Mouse (Mus musculus): ENCODE measurements around the gene Trim38. TPM values are rescaled to one million over a fixed set of nuclear protein-coding genes. Genes with fewer than 3 reads are reported as not detected.

Gene Trim38
- polyA plus RNA-seq, 1 experiment, result not detected

DNA sequence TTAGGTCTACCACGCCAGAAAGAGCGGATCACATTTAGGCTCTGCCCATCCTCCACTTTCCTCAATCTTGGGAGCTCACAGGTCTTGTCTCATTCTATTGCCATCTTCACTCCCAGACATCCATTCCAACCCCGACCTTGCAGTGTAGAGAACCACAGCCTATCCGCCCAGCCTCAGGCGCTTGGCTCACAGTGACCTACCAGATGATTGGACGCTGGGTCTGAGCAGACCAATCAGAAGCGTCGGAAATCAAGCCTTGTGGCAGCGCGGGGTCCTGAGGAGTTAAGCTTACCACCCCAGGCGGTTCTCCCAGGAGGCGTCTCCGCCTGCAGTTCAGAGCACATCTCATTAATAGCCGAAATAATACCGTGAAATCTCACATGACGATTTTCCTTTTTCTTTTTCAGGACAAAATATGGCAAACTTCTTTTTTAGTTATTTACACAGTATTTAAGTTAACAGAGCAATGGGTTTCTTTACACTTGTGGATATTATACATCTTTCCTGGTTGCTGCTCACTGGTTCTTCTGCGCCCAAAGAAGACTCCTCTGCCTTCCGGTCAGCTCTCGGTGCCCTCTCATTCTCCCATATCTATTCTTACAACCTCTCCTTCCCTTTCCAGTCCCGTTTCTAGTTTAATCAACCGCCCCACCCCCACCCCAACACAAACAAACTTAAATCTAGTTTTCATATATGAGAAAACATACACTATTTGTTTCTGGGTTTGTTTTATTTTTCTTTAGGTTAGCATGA is 3.0 kb downstream of the Trim38 start:
- H3K36me3 ChIP-seq (replicated peaks; ENCODE audit: low read length), result no peaks in the 10 kb centered on the region
- no peaks in the 10 kb centered on the region for H3K9me3 ChIP-seq
- no peaks in the 10 kb centered on the region for H3K27me3 ChIP-seq (replicated peaks)
- peaks cover 22% of the 10 kb centered on the region for H3K4me1 ChIP-seq
- H3K4me3 ChIP-seq (replicated peaks), result no peak overlapping the region
- TF ChIP-seq GATA1 (IDR thresholded peaks at IDR 0.05; ENCODE audit: borderline replicate concordance, low read length) (no peak), FLI1 (IDR thresholded peaks at IDR 0.05; ENCODE audit: low read length) (no peak)

DNA sequence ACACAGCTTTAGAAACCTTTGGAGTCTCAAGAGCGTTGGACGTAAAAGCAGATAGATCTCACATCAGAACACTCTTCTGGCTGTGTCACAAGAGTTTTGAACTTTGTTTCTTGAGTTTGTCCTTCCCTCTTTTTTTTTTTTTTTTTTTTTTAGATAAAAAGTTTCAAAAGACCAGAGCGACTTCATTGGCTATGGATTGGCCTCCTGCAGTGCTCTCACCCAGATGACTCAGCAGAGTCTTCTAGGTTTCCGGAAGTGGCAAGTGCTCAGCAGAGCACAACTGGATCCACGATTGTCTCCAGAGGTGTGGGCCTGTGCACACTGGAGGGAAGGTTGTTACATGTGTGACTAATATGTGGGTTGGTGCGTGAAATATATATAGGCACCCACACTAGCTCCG is 8.6 kb downstream of the Trim38 start:
- no peaks in the 10 kb centered on the region for H3K36me3 ChIP-seq (replicated peaks; ENCODE audit: low read length)
- H3K4me3 ChIP-seq (replicated peaks), result no peak overlapping the region
- H3K4me1 ChIP-seq, result peaks cover 14% of the 10 kb centered on the region
- no peak for TF ChIP-seq FLI1 (IDR thresholded peaks at IDR 0.05; ENCODE audit: low read length)
- TF ChIP-seq GATA1 (IDR thresholded peaks at IDR 0.05; ENCODE audit: borderline replicate concordance, low read length), result no peak
- H3K9me3 ChIP-seq, result no peaks in the 10 kb centered on the region
- peaks cover 4% of the 10 kb centered on the region for H3K27me3 ChIP-seq (replicated peaks)

DNA sequence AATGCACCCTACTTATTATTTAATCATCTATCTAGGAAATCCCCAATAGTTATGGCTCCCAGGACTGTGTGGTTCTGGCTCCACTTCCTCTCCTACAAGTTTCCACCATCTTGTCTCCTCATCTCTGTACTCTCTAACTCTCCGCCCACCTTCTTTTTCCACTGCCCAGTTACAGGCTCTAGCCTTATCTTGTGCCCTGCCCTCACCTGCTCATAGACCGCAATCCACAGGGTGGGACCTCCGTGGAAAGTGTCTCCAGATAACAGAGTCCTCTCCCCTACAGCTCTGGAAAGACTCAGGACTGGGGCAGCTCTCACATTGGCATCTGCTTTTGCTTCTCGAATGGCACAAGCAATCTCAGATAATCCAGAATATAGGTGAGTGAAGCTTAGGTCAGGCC is 9.3 kb downstream of the Trim38 start:
- Histone ChIP-seq H3K27me3 (replicated peaks) (peaks cover 4% of the 10 kb centered on the region), H3K4me3 (replicated peaks) (no peak overlapping the region), H3K4me1 (peaks cover 14% of the 10 kb centered on the region), H3K36me3 (replicated peaks; ENCODE audit: low read length) (no peaks in the 10 kb centered on the region), H3K9me3 (no peaks in the 10 kb centered on the region)
- no peak for TF ChIP-seq FLI1 (IDR thresholded peaks at IDR 0.05; ENCODE audit: low read length)

DNA sequence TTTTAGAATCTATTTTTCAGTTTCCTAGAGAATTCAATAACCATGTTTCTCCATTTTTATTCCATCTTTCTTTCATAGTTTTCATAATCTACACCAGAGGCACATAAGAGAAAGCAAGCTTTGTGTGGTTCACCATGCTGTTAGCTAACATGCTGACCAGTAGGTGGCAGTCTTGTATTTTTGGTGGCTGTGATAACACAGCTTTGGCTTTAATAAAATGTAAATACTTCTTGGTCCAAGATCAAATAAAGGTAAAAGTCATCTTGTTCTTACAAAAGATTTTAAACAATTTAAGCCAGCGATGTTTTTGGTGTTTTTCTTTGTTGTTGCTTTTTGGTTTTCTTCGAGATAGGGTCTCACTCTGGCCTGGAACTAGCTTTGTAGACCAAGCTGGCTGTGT is 22.8 kb downstream of the Trim38 start:
- TF ChIP-seq GATA1 (IDR thresholded peaks at IDR 0.05; ENCODE audit: borderline replicate concordance, low read length) (no peak), FLI1 (IDR thresholded peaks at IDR 0.05; ENCODE audit: low read length) (no peak)
- H3K4me3 ChIP-seq (replicated peaks), result no peak overlapping the region
- no peaks in the 10 kb centered on the region for H3K36me3 ChIP-seq (replicated peaks; ENCODE audit: low read length)

DNA sequence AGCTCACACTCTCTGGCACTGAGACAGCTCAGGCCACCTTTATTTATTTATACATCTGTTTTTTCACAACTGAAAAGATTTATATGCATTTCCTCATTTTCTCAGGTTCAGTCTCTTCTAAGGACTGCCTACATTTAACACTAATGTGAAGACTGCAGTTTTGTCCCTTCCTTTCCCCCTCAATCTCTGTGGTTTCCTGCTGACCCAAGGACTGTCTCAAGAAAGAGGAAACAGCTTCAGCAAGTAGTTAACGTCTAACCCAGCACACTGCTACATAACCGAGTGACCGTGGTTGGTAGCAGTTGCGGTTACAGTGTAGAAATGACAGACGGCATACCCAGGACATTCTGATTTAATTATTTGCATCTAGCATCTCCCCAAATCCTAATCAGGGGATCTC is 29.7 kb downstream of the Trim38 start:
- TF ChIP-seq FLI1 (IDR thresholded peaks at IDR 0.05; ENCODE audit: low read length) (no peak), GATA1 (IDR thresholded peaks at IDR 0.05; ENCODE audit: borderline replicate concordance, low read length) (no peak)
- peaks cover 53% of the 10 kb centered on the region for H3K27me3 ChIP-seq (replicated peaks)
- H3K36me3 ChIP-seq (replicated peaks; ENCODE audit: low read length), result no peaks in the 10 kb centered on the region
- H3K4me3 ChIP-seq (replicated peaks), result no peak overlapping the region
- peaks cover 17% of the 10 kb centered on the region for H3K4me1 ChIP-seq
- H3K9me3 ChIP-seq, result no peaks in the 10 kb centered on the region

More for the DNA sequence above, 22.8 kb downstream of the Trim38 start:
- peaks cover 40% of the 10 kb centered on the region for H3K27me3 ChIP-seq (replicated peaks)
- peaks cover 6% of the 10 kb centered on the region; the same call in 1 of the 2 replicates for H3K9me3 ChIP-seq
- H3K4me1 ChIP-seq, result no peaks in the 10 kb centered on the region

DNA sequence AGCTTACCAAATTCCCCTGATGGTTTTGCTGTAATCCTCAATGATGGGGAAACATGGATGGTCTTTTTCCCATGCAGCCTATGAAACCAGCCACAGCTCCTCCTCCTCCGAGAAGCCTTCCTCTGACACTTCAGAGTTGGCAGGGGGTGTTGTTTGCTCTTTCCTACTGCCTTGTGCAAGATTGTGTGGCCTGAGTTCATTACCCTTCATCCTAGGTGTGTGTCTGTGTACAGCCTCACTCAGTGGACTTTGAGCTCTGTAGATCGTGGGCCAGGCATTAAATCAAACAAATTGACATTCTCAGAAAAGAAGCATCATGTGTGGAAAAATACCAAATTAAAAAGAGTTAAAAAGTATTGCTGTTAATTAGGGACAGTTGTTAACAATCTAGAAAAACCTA is 34.8 kb downstream of the Trim38 start:
- no peak overlapping the region for H3K4me3 ChIP-seq (replicated peaks)
- H3K27me3 ChIP-seq (replicated peaks), result peaks cover 45% of the 10 kb centered on the region
- TF ChIP-seq GATA1 (IDR thresholded peaks at IDR 0.05; ENCODE audit: borderline replicate concordance, low read length) (no peak), FLI1 (IDR thresholded peaks at IDR 0.05; ENCODE audit: low read length) (no peak)
- no peaks in the 10 kb centered on the region for H3K36me3 ChIP-seq (replicated peaks; ENCODE audit: low read length)
- H3K4me1 ChIP-seq, result peaks cover 7% of the 10 kb centered on the region
- peaks cover 5% of the 10 kb centered on the region; the same call in 1 of the 2 replicates for H3K9me3 ChIP-seq

DNA sequence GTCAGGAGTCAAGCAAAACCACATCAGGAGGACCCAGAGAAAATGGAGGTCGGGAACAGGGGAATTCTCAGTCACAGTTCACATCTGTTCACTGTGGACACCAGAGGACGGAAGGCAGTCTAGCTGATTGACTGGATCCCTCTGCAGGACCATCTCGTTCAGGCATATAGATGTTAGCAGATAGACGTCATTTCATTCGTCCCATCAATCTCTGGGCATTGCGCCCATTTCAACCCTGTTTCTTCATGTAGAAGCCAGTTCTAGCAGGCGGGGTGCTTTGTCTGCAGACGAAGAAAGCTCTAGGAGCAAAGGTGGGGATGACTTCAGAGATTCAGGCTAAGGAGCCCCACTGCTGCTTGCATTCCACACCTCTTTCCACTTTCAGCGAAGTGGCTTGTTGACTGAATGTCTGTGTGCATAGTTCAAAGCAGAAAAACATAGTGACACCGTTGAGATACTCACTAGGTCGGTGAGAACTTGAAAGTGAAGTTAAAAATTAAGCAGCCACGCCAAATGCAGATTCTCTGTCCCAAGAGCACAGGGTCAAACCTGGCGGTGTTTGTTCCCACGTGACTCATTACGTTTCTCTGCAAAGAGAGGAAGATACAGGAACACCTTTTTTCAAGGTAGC is 36.8 kb downstream of the Trim38 start, which contains the start of gene Slc17a2:
Gene Slc17a2 (plus strand): TSS at position 572 of the 631 bp plus-strand sequence.
- H3K4me1 ChIP-seq, result no peaks in the 10 kb centered on the region
- H3K4me3 ChIP-seq (replicated peaks), result no peak within 1 kb of the TSS
- peaks cover 47% of the 10 kb centered on the region for H3K27me3 ChIP-seq (replicated peaks)
- H3K9me3 ChIP-seq, result peaks cover 5% of the 10 kb centered on the region; the same call in 1 of the 2 replicates
- TF ChIP-seq GATA1 (IDR thresholded peaks at IDR 0.05; ENCODE audit: borderline replicate concordance, low read length), result no peak
- no peak for TF ChIP-seq FLI1 (IDR thresholded peaks at IDR 0.05; ENCODE audit: low read length)
- no peaks in the 10 kb centered on the region for H3K36me3 ChIP-seq (replicated peaks; ENCODE audit: low read length)

DNA sequence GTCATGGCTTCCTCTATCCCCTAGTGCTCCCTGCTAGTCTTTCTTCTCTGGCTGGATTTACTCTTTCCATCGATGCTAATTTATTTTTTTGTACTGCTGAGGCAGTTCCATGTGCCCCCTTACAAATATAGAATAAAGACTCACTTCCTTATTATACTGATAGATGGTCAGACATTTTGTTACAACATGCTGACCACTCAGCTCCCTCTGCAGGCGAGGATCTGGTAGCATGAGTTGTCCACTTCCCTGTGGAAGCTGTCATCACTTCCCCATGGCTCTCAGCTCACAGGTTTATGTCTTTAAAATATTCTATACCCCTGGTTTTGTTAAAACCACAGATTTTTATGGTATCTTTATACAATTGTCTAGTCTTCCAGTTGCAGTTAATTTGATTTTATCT is 46.4 kb downstream of the Trim38 start:
- Histone ChIP-seq H3K36me3 (replicated peaks; ENCODE audit: low read length) (no peaks in the 10 kb centered on the region), H3K4me1 (no peaks in the 10 kb centered on the region), H3K9me3 (no peaks in the 10 kb centered on the region), H3K4me3 (replicated peaks) (no peak overlapping the region), H3K27me3 (replicated peaks) (peaks cover 28% of the 10 kb centered on the region)
- TF ChIP-seq GATA1 (IDR thresholded peaks at IDR 0.05; ENCODE audit: borderline replicate concordance, low read length), result no peak

DNA sequence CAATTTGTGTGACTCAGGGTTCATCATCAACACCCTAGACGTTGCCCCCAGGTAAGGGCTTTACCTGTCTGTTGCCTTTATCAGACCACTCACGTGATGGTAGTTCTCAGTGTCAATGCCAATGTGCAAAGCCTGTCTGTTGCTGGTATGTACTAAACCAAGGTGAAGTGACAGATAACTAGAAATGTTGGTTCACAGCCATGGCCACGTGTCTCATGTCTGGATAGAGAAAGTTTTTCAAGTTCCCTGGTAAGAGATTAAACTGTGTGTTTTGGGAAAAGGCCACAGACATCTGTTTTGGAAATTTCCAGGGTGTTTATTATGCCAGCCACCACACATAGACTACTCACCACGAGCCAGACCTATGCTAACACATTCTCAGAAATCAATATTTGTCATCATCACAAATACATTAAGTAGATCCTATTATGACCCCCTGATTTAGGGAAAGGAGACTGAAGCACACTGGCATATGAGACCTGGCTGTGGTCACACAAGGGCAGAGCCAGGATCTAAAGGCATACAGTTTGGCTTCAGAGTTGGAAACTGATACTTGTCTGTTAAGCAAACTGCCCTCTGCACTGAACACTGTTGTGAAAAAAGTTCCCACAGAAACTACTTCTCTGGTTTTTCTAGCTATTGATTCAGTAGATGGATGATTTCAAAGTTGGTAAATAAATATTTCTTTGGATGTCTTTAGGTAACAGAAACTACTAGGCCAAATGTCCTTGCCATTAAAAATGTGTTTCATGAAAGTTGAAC is 50.6 kb downstream of the Trim38 start:
- Histone ChIP-seq H3K4me1 (no peaks in the 10 kb centered on the region), H3K27me3 (replicated peaks) (peaks cover 12% of the 10 kb centered on the region), H3K9me3 (no peaks in the 10 kb centered on the region), H3K4me3 (replicated peaks) (no peak overlapping the region), H3K36me3 (replicated peaks; ENCODE audit: low read length) (no peaks in the 10 kb centered on the region)
- TF ChIP-seq GATA1 (IDR thresholded peaks at IDR 0.05; ENCODE audit: borderline replicate concordance, low read length) (no peak), FLI1 (IDR thresholded peaks at IDR 0.05; ENCODE audit: low read length) (no peak)

DNA sequence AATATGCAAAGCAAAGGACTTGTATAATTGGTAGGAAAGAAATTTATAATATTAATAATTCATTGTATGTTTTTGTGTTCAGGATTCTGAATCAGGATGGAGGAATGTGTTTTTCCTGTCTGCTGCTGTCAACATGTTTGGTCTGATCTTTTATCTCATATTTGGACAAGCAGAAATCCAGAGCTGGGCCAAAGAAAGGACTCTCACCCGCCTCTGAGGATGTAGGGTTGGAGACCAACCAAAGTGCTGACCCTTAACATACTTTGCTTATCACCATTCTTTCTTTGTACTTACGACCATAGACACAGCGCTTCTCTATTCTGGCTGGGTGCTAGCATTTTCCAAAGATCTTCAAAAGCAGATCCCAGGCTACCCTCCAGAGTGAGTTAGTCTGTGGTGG is 52.5 kb downstream of the Trim38 start:
- H3K27me3 ChIP-seq (replicated peaks), result peaks cover 11% of the 10 kb centered on the region
- no peaks in the 10 kb centered on the region for H3K36me3 ChIP-seq (replicated peaks; ENCODE audit: low read length)
- no peaks in the 10 kb centered on the region for H3K4me1 ChIP-seq
- H3K4me3 ChIP-seq (replicated peaks), result no peak overlapping the region
- TF ChIP-seq GATA1 (IDR thresholded peaks at IDR 0.05; ENCODE audit: borderline replicate concordance, low read length), result no peak
- no peak for TF ChIP-seq FLI1 (IDR thresholded peaks at IDR 0.05; ENCODE audit: low read length)
- no peaks in the 10 kb centered on the region for H3K9me3 ChIP-seq

Measured in megakaryocyte, embryonic 14.5 days (primary cell).